Mouse (Mus musculus) ES-E14 (cell line): ENCODE results near the gene Itfg1.

Source experiments
- CHD2 ChIP-seq: IDR thresholded peaks from 2 replicates; pipeline ENCODE4 v1.6.1; 2014; ENCODE audit warnings: mild to moderate bottlenecking, low read depth, low read length, inconsistent platforms
- HCFC1 ChIP-seq: IDR thresholded peaks from 2 replicates; pipeline ENCODE4 v1.6.1; 2012; ENCODE audit warnings: low read length, inconsistent platforms, borderline replicate concordance; ENCODE audit not compliant: insufficient read depth
- MAFK ChIP-seq: IDR thresholded peaks from 2 replicates; pipeline ENCODE4 v1.6.1; 2014; ENCODE audit warnings: mild to moderate bottlenecking, low read depth, low read length, inconsistent platforms; ENCODE audit not compliant: insufficient read depth
- ZC3H11A ChIP-seq: IDR thresholded peaks from 2 replicates; pipeline ENCODE4 v1.6.1; 2012; ENCODE audit warnings: low read depth, mild to moderate bottlenecking, inconsistent platforms, low read length, borderline replicate concordance
- ZNF384 ChIP-seq: IDR thresholded peaks from 2 replicates; pipeline ENCODE4 v1.6.1; 2012; ENCODE audit warnings: low read depth, low read length, inconsistent platforms

DNA sequence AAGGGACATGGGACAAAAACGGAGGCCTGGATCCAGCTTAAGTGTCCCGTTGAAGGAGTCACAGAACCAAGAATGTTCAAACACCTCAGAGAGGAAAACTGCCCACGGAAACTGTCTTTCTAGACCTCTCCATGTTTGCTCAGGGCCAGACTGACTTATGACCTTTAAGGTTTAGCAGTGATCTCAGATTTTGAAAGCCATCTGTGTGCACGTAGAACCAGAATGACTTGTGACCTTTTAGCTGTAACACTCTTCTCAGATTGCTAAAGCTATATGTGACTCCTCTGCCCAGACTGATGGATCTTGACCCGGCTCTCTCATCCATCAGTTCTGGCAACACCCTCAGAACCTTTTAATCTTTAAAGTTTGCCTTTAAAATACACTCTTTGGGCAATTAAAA, 19.9 kb upstream of the Itfg1 start:
- TF ChIP-seq CHD2: no peak
- TF ChIP-seq ZC3H11A: no peak
- TF ChIP-seq HCFC1: no peak
- no peak for TF ChIP-seq MAFK
- TF ChIP-seq ZNF384: no peak
